Mouse (Mus musculus) stomach, postnatal 0 days (tissue): ENCODE data around the gene Socs7.

Source experiments
- CTCF ChIP-seq: IDR thresholded peaks from 2 replicates; pipeline ENCODE4 v1.5.1; 2016; ENCODE audit warnings: antibody characterized with exemption, low read depth, mild to moderate bottlenecking, moderate library complexity
- EP300 ChIP-seq: optimal IDR thresholded peaks from 2 replicates; pipeline ENCODE3; 2016; ENCODE audit warnings: antibody characterized with exemption

DNA sequence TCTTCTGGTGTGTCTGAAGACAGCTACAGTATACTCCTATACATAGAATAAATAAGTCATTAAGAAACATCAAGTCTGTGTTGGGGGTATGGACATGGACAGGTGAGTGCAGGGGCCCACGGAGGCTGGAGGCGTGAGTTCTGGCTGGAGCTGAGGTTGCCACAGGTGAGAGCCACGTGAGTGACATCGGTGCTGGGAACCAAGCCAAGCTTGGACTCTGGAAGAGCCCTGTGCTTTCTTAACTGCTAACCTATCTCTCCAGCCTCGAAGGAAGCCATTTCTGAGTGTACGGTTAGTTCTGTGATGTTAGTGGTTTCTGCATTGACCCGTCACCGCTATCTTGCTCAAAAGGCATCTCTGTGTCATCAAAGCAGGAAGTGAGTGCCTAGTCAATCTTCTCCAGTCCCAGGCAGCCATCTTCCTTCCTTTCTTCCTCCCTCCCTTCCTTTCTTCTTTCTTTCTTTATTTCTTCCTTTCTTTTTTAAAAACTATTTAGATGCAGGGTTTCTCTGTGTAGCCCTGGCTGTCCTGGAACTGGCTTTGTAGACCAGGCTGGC, 70.7 kb downstream of the Socs7 start:
- TF ChIP-seq EP300 (no peak), CTCF (no peak)
